Mouse (Mus musculus) neural tube, embryonic 11.5 days (tissue): ENCODE results near the gene Syne3. TPM values are rescaled to one million over a fixed set of nuclear protein-coding genes. Genes with fewer than 3 reads are reported as not detected.

ENCODE experiments used
- ATAC-seq: fragments of 200-750 bp; cut with Nextera tagmentation; 2 replicates; pipeline ENCODE4 v1.8.0; 2017; ENCODE audit warnings: moderate number of reproducible peaks, mild to moderate bottlenecking, moderate TSS enrichment, moderate library complexity; ENCODE audit not compliant: insufficient read depth, low FRiP score, low TSS enrichment
- DNase-seq: peaks from one replicate; pipeline ENCODE4 v3.0.0-alpha.2; 2015; ENCODE audit warnings: low spot score
- H3K27ac ChIP-seq: fragments of 300-500 bp; sonication (generic); 2 replicates; pipeline ENCODE4 v1.5.1; 2014; ENCODE audit warnings: low read depth, mild to moderate bottlenecking, low read length
- H3K27me3 ChIP-seq: fragments of 300-500 bp; sonication (generic); 2 replicates; pipeline ENCODE4 v1.6.1; 2014; ENCODE audit warnings: mild to moderate bottlenecking, low read length, mixed read lengths; ENCODE audit not compliant: control insufficient read depth, insufficient read depth
- H3K36me3 ChIP-seq: fragments of 300-500 bp; sonication (generic); 2 replicates; pipeline ENCODE4 v1.6.1; 2014; ENCODE audit warnings: mild to moderate bottlenecking, low read length, moderate library complexity, mixed read lengths; ENCODE audit not compliant: control insufficient read depth, insufficient read depth
- H3K4me1 ChIP-seq: fragments of 300-500 bp; sonication (generic); 2 replicates; pipeline ENCODE4 v1.6.1; 2014; ENCODE audit warnings: low read length, mixed read lengths; ENCODE audit not compliant: control insufficient read depth, insufficient read depth
- H3K4me2 ChIP-seq: fragments of 300-500 bp; sonication (generic); 2 replicates; pipeline ENCODE4 v1.6.1; 2014; ENCODE audit warnings: low read depth, mild to moderate bottlenecking, moderate library complexity
- H3K4me3 ChIP-seq: fragments of 300-500 bp; sonication (generic); 2 replicates; pipeline ENCODE4 v1.5.1; 2014; ENCODE audit warnings: low read depth, low read length
- H3K9ac ChIP-seq: fragments of 300-500 bp; sonication (generic); 2 replicates; pipeline ENCODE4 v1.6.1; 2014; ENCODE audit warnings: mild to moderate bottlenecking, low read length
- H3K9me3 ChIP-seq: fragments of 300-500 bp; sonication (generic); 2 replicates; pipeline ENCODE4 v1.6.1; 2016; ENCODE audit warnings: low read length; ENCODE audit not compliant: control insufficient read depth
- WGBS: fragments of 180-500 bp; shearing (Covaris S2); extraction: QIAGEN DNeasy Blood & Tissue Kit; methylation state at CpG from one replicate; pipeline ENCODE4 v1.1.7; 2014; 5-methylcytosine and 5-hydroxymethylcytosine counted together
- polyA plus RNA-seq: library from polyadenylated mRNA; unstranded; fragments of >200 nt; fragmentation: Nextera tagmentation; extraction: Ambion mirVana; gene quantifications from 2 replicates; pipeline ENCODE4 v1.2.1, GENCODE M21; 2014

Syne3 gene
- polyA plus RNA-seq, 1 experiment from 2014 or later = 0.05 TPM

- 91% methylated on average over 9 of the region's 9 CpGs for WGBS
- no peak for ATAC-seq
- H3K27ac ChIP-seq = no peak overlapping the region
These were observed 22.8 kb downstream of the Syne3 start for GRCm38 (mm10) chr12:104986781-104987180.

GRCm38 (mm10) chr12:104986001-104986400, 23.6 kb downstream of the Syne3 start:
- Histone ChIP-seq H3K9ac (no peak overlapping the region), H3K36me3 (no peaks in the 10 kb centered on the region), H3K4me3 (no peak overlapping the region), H3K27ac (no peak overlapping the region), H3K4me1 (no peaks in the 10 kb centered on the region), H3K27me3 (no peaks in the 10 kb centered on the region), H3K4me2 (no peak overlapping the region), H3K9me3 (no peaks in the 10 kb centered on the region)
- WGBS = 87% methylated on average over 2 of the region's 2 CpGs
- DNase-seq (no peak), ATAC-seq (no peak)

More at GRCm38 (mm10) chr12:104986781-104987180, 22.8 kb downstream of the Syne3 start:
- Histone ChIP-seq H3K27me3 (no peaks in the 10 kb centered on the region), H3K4me3 (no peak overlapping the region), H3K9me3 (no peaks in the 10 kb centered on the region), H3K9ac (no peak overlapping the region), H3K4me1 (no peaks in the 10 kb centered on the region), H3K36me3 (no peaks in the 10 kb centered on the region), H3K4me2 (no peak overlapping the region)
- no peak for DNase-seq

DNA sequence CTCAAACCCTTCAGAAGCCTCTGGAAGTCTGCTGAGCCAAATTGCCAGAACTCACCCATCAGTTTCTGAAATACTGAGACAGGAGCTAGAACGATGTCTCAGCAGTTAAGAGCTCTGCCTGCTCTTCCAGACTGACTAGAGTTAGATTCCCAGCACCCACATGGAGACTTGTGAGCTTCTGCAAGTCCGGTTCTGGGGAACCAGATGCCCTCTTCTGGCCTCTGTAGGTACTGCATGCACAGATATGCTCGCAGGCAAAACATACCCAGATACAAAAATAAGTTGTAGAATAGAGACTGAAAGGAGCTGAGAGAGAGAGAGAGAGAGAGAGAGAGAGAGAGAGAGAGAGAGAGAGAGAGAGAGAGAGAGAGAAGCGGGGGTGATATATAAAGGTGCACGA, 24.5 kb downstream of the Syne3 start:
- no peak for ATAC-seq
- H3K4me1 ChIP-seq = no peaks in the 10 kb centered on the region
- H3K9me3 ChIP-seq = no peaks in the 10 kb centered on the region
- no peak overlapping the region for H3K4me2 ChIP-seq
- H3K9ac ChIP-seq = no peak overlapping the region
- DNase-seq = no peak
- no peaks in the 10 kb centered on the region for H3K36me3 ChIP-seq
- no peak overlapping the region for H3K27ac ChIP-seq
- H3K27me3 ChIP-seq = no peaks in the 10 kb centered on the region
- H3K4me3 ChIP-seq = no peak overlapping the region
- WGBS = 74% methylated on average over 5 of the region's 5 CpGs

- no peak overlapping the region for H3K9ac ChIP-seq
- H3K36me3 ChIP-seq = no peaks in the 10 kb centered on the region
- ATAC-seq (no peak), DNase-seq (no peak)
- no peaks in the 10 kb centered on the region for H3K27me3 ChIP-seq
- H3K9me3 ChIP-seq = no peaks in the 10 kb centered on the region
- no peak overlapping the region for H3K4me3 ChIP-seq
- H3K4me2 ChIP-seq = no peak overlapping the region
- no peak overlapping the region for H3K27ac ChIP-seq
- WGBS = 63% methylated on average over 7 of the region's 7 CpGs
- no peaks in the 10 kb centered on the region for H3K4me1 ChIP-seq
These were observed 26.1 kb downstream of the Syne3 start for GRCm38 (mm10) chr12:104983476-104983875.

GRCm38 (mm10) chr12:104978943-104979723, 30.5 kb downstream of the Syne3 start:
- Histone ChIP-seq H3K36me3 (no peaks in the 10 kb centered on the region), H3K9me3 (no peaks in the 10 kb centered on the region), H3K9ac (no peak overlapping the region), H3K4me1 (no peaks in the 10 kb centered on the region), H3K4me2 (no peak overlapping the region), H3K4me3 (no peak overlapping the region), H3K27me3 (no peaks in the 10 kb centered on the region), H3K27ac (no peak overlapping the region)
- WGBS = 69% methylated on average over 22 of the region's 22 CpGs
- DNase-seq = no peak
- no peak for ATAC-seq

- Histone ChIP-seq H3K27ac (no peak overlapping the region), H3K9ac (no peak overlapping the region), H3K4me2 (no peak overlapping the region), H3K9me3 (no peaks in the 10 kb centered on the region), H3K4me1 (no peaks in the 10 kb centered on the region), H3K4me3 (no peak overlapping the region), H3K27me3 (no peaks in the 10 kb centered on the region), H3K36me3 (no peaks in the 10 kb centered on the region)
- DNase-seq = peak; percentile 59
- 11% methylated on average over 9 of the region's 9 CpGs for WGBS
- ATAC-seq = 0 out of 2 replicates have a peak, but pooled peaks have one; percentile 50
These were observed 31.2 kb downstream of the Syne3 start for GRCm38 (mm10) chr12:104978420-104978819.

DNA sequence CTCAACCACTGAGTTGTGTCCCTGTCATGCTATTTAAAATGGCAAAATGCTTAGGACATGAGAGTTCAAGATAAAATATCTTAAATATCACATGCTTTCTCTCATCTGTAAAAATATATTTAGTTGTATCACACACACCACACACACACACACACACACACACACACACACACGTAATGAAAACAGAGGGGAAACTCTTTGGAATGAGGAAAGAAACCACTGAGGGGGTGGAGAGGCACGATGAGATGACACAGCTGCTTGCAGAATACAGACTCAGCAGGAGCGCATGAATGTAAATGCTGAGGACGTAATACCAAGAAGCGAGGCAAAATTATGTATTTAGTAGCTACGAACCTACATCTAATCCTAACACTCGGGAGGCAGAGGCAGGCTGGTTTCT, 32.7 kb downstream of the Syne3 start:
- H3K27ac ChIP-seq = no peak overlapping the region
- WGBS = 94% methylated on average over 7 of the region's 7 CpGs
- H3K4me3 ChIP-seq = no peak overlapping the region
- H3K27me3 ChIP-seq = no peaks in the 10 kb centered on the region
- DNase-seq (no peak), ATAC-seq (no peak)
- H3K9ac ChIP-seq = no peak overlapping the region
- no peak overlapping the region for H3K4me2 ChIP-seq
- no peaks in the 10 kb centered on the region for H3K4me1 ChIP-seq
- H3K36me3 ChIP-seq = no peaks in the 10 kb centered on the region
- no peaks in the 10 kb centered on the region for H3K9me3 ChIP-seq

GRCm38 (mm10) chr12:104976331-104976817, 33.2 kb downstream of the Syne3 start:
- no peak overlapping the region for H3K4me3 ChIP-seq
- no peaks in the 10 kb centered on the region for H3K36me3 ChIP-seq
- ATAC-seq (no peak), DNase-seq (no peak)
- H3K9ac ChIP-seq = no peak overlapping the region
- H3K4me1 ChIP-seq = no peaks in the 10 kb centered on the region
- no peak overlapping the region for H3K4me2 ChIP-seq
- no peaks in the 10 kb centered on the region for H3K9me3 ChIP-seq
- H3K27me3 ChIP-seq = no peaks in the 10 kb centered on the region
- H3K27ac ChIP-seq = no peak overlapping the region
- 81% methylated on average over 8 of the region's 8 CpGs for WGBS

- H3K4me2 ChIP-seq = no peak overlapping the region
- WGBS = 91% methylated on average over 6 of the region's 6 CpGs
- no peaks in the 10 kb centered on the region for H3K27me3 ChIP-seq
- H3K4me3 ChIP-seq = no peak overlapping the region
- no peaks in the 10 kb centered on the region for H3K36me3 ChIP-seq
- H3K9ac ChIP-seq = no peak overlapping the region
- H3K4me1 ChIP-seq = no peaks in the 10 kb centered on the region
- ATAC-seq (no peak), DNase-seq (no peak)
- no peaks in the 10 kb centered on the region for H3K9me3 ChIP-seq
- no peak overlapping the region for H3K27ac ChIP-seq
These were observed 36.7 kb downstream of the Syne3 start for GRCm38 (mm10) chr12:104972860-104973259.
